Mouse (Mus musculus) midbrain, embryonic 14.5 days (tissue): ENCODE measurements around the gene Ms4a6c. TPM values are rescaled to one million over a fixed set of nuclear protein-coding genes. Genes with fewer than 3 reads are reported as not detected.
"Not testable (repeated sequence)": the region's sequence is repeated elsewhere in the genome, so short reads cannot be mapped to it uniquely, and the experiment has no call there.

Experiments used
- ATAC-seq: fragments of 200-750 bp; cut with Nextera tagmentation; 2 replicates; pipeline ENCODE4 v1.8.0; 2017; ENCODE audit warnings: moderate number of reproducible peaks, moderate library complexity; ENCODE audit not compliant: low FRiP score, low TSS enrichment
- DNase-seq: peaks from one replicate; pipeline ENCODE4 v3.0.0-alpha.2; 2015
- H3K27ac ChIP-seq: fragments of 300-500 bp; sonication (generic); replicated peaks from 2 replicates; pipeline ENCODE4 v1.5.1; 2014; ENCODE audit warnings: mild to moderate bottlenecking, low read depth, low read length, moderate library complexity
- H3K27me3 ChIP-seq: fragments of 300-500 bp; sonication (generic); 2 replicates; pipeline ENCODE4 v1.6.1; 2014; ENCODE audit warnings: low read length, control low read depth, mixed read lengths; ENCODE audit not compliant: control insufficient read depth, insufficient read depth
- H3K36me3 ChIP-seq: fragments of 300-500 bp; sonication (generic); 2 replicates; pipeline ENCODE4 v1.6.1; 2014; ENCODE audit warnings: low read length, control low read depth; ENCODE audit not compliant: control insufficient read depth, insufficient read depth
- H3K4me1 ChIP-seq: fragments of 300-500 bp; sonication (generic); 2 replicates; pipeline ENCODE4 v1.6.1; 2014; ENCODE audit warnings: mild to moderate bottlenecking, antibody characterized with exemption, low read length, control low read depth; ENCODE audit not compliant: control insufficient read depth, insufficient read depth
- H3K4me2 ChIP-seq: fragments of 300-500 bp; sonication (generic); 2 replicates; pipeline ENCODE4 v1.6.1; 2014; ENCODE audit warnings: mild to moderate bottlenecking, low read length, moderate library complexity
- H3K4me3 ChIP-seq: fragments of 300-500 bp; sonication (generic); replicated peaks from 2 replicates; pipeline ENCODE4 v1.5.1; 2014; ENCODE audit warnings: low read depth, low read length
- H3K9ac ChIP-seq: fragments of 300-500 bp; sonication (generic); replicated peaks from 2 replicates; pipeline ENCODE4 v1.6.1; 2014; ENCODE audit warnings: mild to moderate bottlenecking, low read length, moderate library complexity
- H3K9me3 ChIP-seq: fragments of 300-500 bp; sonication (generic); 2 replicates; pipeline ENCODE4 v1.6.1; 2016; ENCODE audit warnings: low read length, control low read depth, mixed read lengths; ENCODE audit not compliant: control insufficient read depth
- WGBS: fragments of 180-500 bp; shearing (Covaris S2); extraction: QIAGEN DNeasy Blood & Tissue Kit; methylation state at CpG from one replicate; pipeline ENCODE4 v1.1.7; 2014; 5-methylcytosine and 5-hydroxymethylcytosine counted together
- polyA plus RNA-seq: library from polyadenylated mRNA; unstranded; fragments of >200 nt; fragmentation: Nextera tagmentation; extraction: Ambion mirVana; gene quantifications from 2 replicates; pipeline ENCODE4 v1.2.1, GENCODE M21; 2014

Ms4a6c gene
- polyA plus RNA-seq, 1 experiment from 2014 or later = 4.4 TPM

DNA sequence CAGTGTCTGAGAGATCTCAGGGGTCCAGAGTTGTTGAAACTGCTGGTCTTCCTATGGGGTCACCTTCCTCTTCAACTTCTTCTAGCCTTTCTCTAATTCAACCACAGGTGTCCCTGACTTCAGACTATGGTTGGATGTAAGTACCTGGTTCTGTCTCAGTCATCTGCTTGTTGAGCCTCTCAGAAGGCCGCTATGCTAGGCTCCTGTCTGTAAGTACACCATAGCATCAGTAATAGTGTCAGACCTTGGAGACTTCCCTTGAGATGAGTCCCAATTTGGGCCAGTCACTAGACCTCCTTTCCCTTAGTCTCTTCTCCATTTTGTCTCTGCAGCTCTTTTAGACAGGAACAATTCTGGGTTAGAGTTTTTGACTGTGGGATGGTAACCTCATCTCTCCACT lies 23.5 kb downstream of the Ms4a6c start:
- no peaks in the 10 kb centered on the region for H3K27me3 ChIP-seq

DNA sequence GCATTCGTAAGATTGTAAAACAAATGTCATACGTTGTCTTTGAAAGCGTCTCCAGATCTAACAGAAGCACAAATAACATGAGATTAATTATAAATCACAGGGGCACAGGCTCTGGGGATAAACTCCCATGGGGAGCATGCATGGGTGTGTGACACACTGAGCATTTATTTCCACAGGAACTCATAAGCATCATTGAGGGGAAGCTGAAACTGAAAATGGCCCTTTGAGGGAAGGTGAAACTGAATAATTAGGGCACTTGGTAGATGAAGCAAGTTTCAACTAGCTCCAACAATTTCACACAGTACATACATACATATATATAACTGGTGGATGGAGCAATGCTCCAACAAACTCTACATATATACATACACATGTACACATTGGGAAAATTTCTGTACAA lies 25.4 kb downstream of the Ms4a6c start:
- ATAC-seq = no peak
- Histone ChIP-seq H3K9me3 (no peaks in the 10 kb centered on the region), H3K27me3 (no peaks in the 10 kb centered on the region), H3K4me1 (no peaks in the 10 kb centered on the region), H3K4me3 (no peak overlapping the region), H3K27ac (no peak overlapping the region), H3K4me2 (no peak overlapping the region), H3K9ac (no peak overlapping the region), H3K36me3 (no peaks in the 10 kb centered on the region)
- WGBS = 89% methylated on average over 3 of the region's 3 CpGs
- no peak for DNase-seq

More for the DNA sequence above, 23.5 kb downstream of the Ms4a6c start:
- 81% methylated on average over 1 of the region's 1 CpGs for WGBS
- no peaks in the 10 kb centered on the region for H3K4me1 ChIP-seq
- H3K9me3 ChIP-seq = no peaks in the 10 kb centered on the region
- H3K9ac ChIP-seq = no peak overlapping the region
- ATAC-seq (no peak), DNase-seq (no peak)
- H3K36me3 ChIP-seq = no peaks in the 10 kb centered on the region
- H3K4me2 ChIP-seq = no peak overlapping the region
- H3K4me3 ChIP-seq = no peak overlapping the region
- no peak overlapping the region for H3K27ac ChIP-seq

DNA sequence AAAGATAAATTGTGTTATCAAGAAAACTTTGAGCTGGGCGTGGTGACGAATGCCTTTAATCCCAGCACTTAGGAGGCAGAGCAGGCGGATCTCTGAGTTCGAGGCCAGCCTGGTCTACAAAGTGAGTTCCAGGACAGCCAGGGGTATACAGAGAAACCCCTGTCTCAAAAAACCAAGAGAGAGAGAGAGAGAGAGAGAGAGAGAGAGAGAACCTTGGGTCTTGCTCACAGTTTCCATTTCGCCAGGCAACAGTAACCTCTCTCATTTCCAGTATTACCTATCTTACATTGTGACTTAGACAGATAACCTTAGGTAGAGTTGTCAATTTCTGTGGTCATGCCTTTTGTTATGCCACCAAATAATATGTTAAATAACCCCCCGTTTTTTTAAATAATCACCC lies 27.2 kb downstream of the Ms4a6c start:
- DNase-seq (no peak), ATAC-seq (no peak)
- H3K9ac ChIP-seq = no peak overlapping the region
- H3K27me3 ChIP-seq = no peaks in the 10 kb centered on the region
- H3K36me3 ChIP-seq = no peaks in the 10 kb centered on the region
- H3K9me3 ChIP-seq = no peaks in the 10 kb centered on the region
- no peak overlapping the region for H3K4me3 ChIP-seq
- H3K4me1 ChIP-seq = no peaks in the 10 kb centered on the region
- H3K27ac ChIP-seq = no peak overlapping the region
- 83% methylated on average over 6 of the region's 6 CpGs for WGBS
- H3K4me2 ChIP-seq = no peak overlapping the region

DNA sequence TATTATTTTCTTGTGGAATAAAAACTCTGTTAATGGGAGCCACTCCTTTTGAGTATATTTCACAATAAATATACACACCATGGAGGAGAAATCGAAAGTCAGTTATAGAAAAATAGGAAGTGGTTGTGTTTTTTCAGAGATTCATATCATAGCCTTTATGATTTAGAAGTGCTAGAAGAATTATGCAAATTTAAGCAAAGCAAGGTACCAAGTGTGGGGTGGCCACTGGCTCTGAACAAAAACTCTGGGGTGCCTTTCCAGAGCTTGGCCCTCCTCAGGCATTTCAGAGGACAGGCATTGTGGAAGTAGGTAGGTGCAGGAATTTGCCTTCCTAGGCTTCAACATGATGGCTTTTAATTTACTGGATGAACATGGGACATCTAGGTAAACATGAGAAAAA lies 28.1 kb downstream of the Ms4a6c start:
- H3K9me3 ChIP-seq, H3K4me2 ChIP-seq, H3K27ac ChIP-seq, DNase-seq, H3K36me3 ChIP-seq, H3K27me3 ChIP-seq, H3K9ac ChIP-seq, ATAC-seq, H3K4me1 ChIP-seq, H3K4me3 ChIP-seq: not testable (repeated sequence)
- WGBS = 91% methylated on average over 1 of the region's 1 CpGs

DNA sequence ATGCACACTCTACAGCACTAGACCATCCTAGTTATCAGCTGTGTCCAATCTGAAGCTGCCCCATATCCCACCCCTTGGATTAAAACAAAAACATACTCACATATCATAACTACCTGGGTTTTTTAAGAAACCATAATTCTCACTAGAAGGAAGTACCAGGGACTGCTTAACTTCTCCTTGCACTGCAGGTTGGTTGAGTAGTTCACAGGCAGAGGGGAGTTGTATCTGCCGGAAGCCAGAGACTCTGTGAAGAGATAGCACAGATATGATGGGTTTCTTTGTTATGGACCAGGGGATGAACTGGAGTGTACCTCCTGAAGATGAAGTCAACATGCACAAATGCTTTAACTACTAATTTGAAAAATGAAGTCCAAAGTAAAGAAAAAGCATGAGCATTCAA lies 31.6 kb downstream of the Ms4a6c start:
- H3K9ac ChIP-seq = no peak overlapping the region
- no peaks in the 10 kb centered on the region for H3K4me1 ChIP-seq
- H3K27ac ChIP-seq = no peak overlapping the region
- DNase-seq (no peak), ATAC-seq (no peak)
- no peak overlapping the region for H3K4me2 ChIP-seq
- no peaks in the 10 kb centered on the region for H3K9me3 ChIP-seq
- H3K36me3 ChIP-seq = no peaks in the 10 kb centered on the region
- no peak overlapping the region for H3K4me3 ChIP-seq
- H3K27me3 ChIP-seq = no peaks in the 10 kb centered on the region
- 95% methylated on average over 1 of the region's 1 CpGs for WGBS

DNA sequence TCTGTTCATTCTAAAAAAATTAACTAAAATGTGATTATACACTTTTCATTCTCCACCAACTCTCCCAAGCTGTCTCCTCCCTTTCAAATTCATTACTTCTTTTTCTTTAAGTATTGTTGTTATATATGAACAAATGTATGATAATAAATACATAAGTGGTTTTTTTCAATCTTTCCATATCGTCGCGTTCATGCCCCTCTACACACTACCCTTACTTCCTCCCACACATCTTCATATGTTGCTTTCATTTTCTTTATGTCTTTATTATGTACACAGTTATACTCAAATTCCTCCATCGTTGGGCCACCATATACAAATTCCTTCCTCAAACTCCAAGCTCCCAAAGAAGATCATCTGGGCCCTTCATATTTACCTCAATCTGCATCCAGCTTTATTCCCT lies 32.2 kb downstream of the Ms4a6c start:
- DNase-seq (no peak), ATAC-seq (no peak)
- no peaks in the 10 kb centered on the region for H3K4me1 ChIP-seq
- no peak overlapping the region for H3K4me3 ChIP-seq
- H3K9me3 ChIP-seq = no peaks in the 10 kb centered on the region
- 91% methylated on average over 4 of the region's 4 CpGs for WGBS
- H3K27ac ChIP-seq = no peak overlapping the region
- H3K4me2 ChIP-seq = no peak overlapping the region
- no peak overlapping the region for H3K9ac ChIP-seq
- H3K36me3 ChIP-seq = no peaks in the 10 kb centered on the region
- no peaks in the 10 kb centered on the region for H3K27me3 ChIP-seq

DNA sequence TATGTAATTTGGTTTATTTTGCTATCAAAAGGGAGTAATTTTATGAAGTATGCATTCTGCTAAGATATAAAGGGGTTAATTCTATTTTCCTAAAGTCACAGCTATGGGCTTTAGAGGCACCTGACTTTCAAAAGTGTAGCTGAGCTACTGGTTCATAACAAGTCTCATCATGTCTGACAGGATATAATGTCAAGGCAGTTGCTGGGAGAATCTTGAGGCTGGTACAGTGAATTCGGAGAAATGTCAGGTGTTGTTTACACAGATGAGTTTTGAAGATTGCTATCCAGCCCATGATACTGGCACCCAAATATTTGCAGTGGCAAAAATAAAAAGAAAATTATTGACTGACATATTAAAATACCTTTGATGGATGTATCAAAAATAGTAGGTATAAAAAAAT lies 35.7 kb downstream of the Ms4a6c start:
- WGBS = 91% methylated on average over 1 of the region's 1 CpGs
- ATAC-seq = no peak

DNA sequence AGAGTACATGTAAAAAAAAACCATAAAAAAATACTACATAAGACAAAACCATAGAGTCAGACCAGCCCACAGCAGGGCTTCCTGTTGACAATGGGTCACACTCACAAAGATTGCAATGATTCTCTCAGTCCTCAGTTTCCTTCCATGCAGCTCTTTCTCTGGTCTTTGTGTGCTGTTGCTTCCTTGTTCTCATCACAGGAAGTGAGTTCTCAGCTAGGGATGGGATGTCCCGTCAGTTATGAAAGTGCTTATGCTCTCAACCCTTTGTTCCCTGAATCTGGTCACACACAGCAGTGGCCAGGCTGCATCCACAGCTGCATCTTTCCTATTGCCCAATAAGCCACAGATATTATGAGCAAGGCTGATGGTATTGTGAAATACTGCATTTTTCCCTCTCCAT lies 44.3 kb downstream of the Ms4a6c start:
- 70% methylated on average over 1 of the region's 1 CpGs for WGBS
- H3K4me1 ChIP-seq = no peaks in the 10 kb centered on the region
- H3K27ac ChIP-seq = no peak overlapping the region
- H3K36me3 ChIP-seq = no peaks in the 10 kb centered on the region
- no peak overlapping the region for H3K4me3 ChIP-seq
- DNase-seq (no peak), ATAC-seq (no peak)
- no peak overlapping the region for H3K4me2 ChIP-seq
- H3K9ac ChIP-seq = no peak overlapping the region
- no peaks in the 10 kb centered on the region for H3K9me3 ChIP-seq
- no peaks in the 10 kb centered on the region for H3K27me3 ChIP-seq

More for the DNA sequence above, 35.7 kb downstream of the Ms4a6c start:
- no peaks in the 10 kb centered on the region for H3K4me1 ChIP-seq
- no peaks in the 10 kb centered on the region for H3K36me3 ChIP-seq
- H3K27ac ChIP-seq = no peak overlapping the region
- no peak for DNase-seq
- H3K9me3 ChIP-seq = no peaks in the 10 kb centered on the region
- no peak overlapping the region for H3K9ac ChIP-seq
- H3K4me3 ChIP-seq = no peak overlapping the region
- no peaks in the 10 kb centered on the region for H3K27me3 ChIP-seq
- H3K4me2 ChIP-seq = no peak overlapping the region

DNA sequence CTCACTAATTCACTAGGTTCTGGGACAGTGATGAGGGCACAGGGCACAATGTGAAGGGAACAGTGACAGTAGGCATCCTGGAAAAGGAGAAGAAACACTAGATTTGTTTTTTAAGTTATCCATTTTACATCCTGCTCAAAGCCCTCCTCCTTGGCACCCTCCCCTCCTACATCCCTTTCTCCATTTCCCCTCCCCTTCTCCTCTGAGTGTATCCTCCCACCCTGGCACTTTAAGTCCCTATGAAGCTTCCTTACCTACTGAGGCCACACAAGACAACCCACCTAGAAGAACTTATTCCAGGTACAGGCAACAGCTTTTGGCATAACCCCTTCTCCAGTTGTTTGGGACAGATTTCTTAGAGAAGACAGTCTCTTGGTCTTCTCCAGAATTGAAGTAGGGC lies 47.1 kb downstream of the Ms4a6c start, which contains the start of gene Ms4a6b:
Gene Ms4a6b (plus strand): TSS at position 267 of the 400 bp plus-strand sequence.
- no peak within 1 kb of the TSS for H3K27ac ChIP-seq
- no peaks in the 10 kb centered on the region for H3K4me1 ChIP-seq
- no peak within 1 kb of the TSS for H3K9ac ChIP-seq
- no peaks in the 10 kb centered on the region for H3K9me3 ChIP-seq
- DNase-seq = no peak
- H3K27me3 ChIP-seq = no peaks in the 10 kb centered on the region
- no peak within 1 kb of the TSS for H3K4me3 ChIP-seq
- no peaks in the 10 kb centered on the region for H3K36me3 ChIP-seq
- ATAC-seq = no peak
- no peak within 1 kb of the TSS for H3K4me2 ChIP-seq
